In the genomic region with DNA sequence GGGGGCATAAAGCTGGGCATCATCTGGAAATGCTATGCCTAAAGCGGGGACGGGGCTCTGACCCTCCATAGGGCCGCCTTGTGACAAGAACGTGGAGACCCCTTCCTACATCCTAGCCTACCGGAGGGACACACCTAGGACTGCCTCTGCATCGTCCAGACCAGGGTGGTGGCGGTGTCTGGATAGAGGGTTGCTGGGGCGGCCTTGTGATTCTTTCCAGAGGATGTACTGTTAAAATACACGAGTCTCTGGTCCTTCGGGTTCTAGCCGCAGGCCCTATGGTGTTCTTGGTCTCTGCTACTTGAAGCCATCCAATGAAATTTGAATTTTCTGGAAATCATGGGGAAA, we compare ENCODE assay signal across 8 mouse cellular contexts. TPM values are rescaled to one million over a fixed set of nuclear protein-coding genes. Genes with fewer than 3 reads are reported as not detected.
DNase-seq lines count a peak whose midpoint lies in the region; ATAC-seq lines count a peak whose summit lies in the region.

No protein-coding gene starts in this region.

- no peaks in the 10 kb centered on the region for H3K9me3 ChIP-seq in kidney, embryonic 16.5 days (ENCODE audit: low read length)
- H3K9me3 ChIP-seq in embryonic facial prominence, embryonic 10.5 days = no peaks in the 10 kb centered on the region
- H3K9me3 ChIP-seq in hindbrain, embryonic 15.5 days = no peaks in the 10 kb centered on the region
- H3K9me3 ChIP-seq in midbrain, embryonic 15.5 days = no peaks in the 10 kb centered on the region

- peak overlapping the region; percentile 79 for H3K9ac ChIP-seq in kidney, embryonic 16.5 days (replicated peaks; ENCODE audit: low read length)
- no peak overlapping the region for H3K9ac ChIP-seq in hindbrain, embryonic 15.5 days
- H3K9ac ChIP-seq in midbrain, embryonic 15.5 days = no peak overlapping the region

- no peak for ATAC-seq in kidney, embryonic 16.5 days (ENCODE audit: low FRiP score, low TSS enrichment)
- ATAC-seq in hindbrain, embryonic 15.5 days (ENCODE audit: low FRiP score, low read depth) = no peak
- no peak for ATAC-seq in midbrain, embryonic 15.5 days (replicated peaks)

- H3K4me3 ChIP-seq in kidney, embryonic 16.5 days (ENCODE audit: low read length) = peak overlapping the region; percentile 66
- peak overlapping the region; percentile 72 for H3K4me3 ChIP-seq in embryonic facial prominence, embryonic 10.5 days
- H3K4me3 ChIP-seq in hindbrain, embryonic 15.5 days = peak overlapping the region; percentile 54
- H3K4me3 ChIP-seq in midbrain, embryonic 15.5 days = peak overlapping the region; percentile 46

- peaks cover 37% of the 10 kb centered on the region for H3K27me3 ChIP-seq in kidney, embryonic 16.5 days (ENCODE audit: insufficient read depth, low read length)
- H3K27me3 ChIP-seq in embryonic facial prominence, embryonic 10.5 days (replicated peaks; ENCODE audit: low read depth, poor library complexity, severe bottlenecking) = peaks cover 84% of the 10 kb centered on the region
- H3K27me3 ChIP-seq in hindbrain, embryonic 15.5 days = peaks cover 59% of the 10 kb centered on the region
- peaks cover 69% of the 10 kb centered on the region for H3K27me3 ChIP-seq in midbrain, embryonic 15.5 days (replicated peaks)

- DNase-seq in kidney, postnatal 14 days = no peak
- no peak for DNase-seq in embryonic facial prominence, embryonic 10.5 days (ENCODE audit: low spot score)
- no peak for DNase-seq in layer of hippocampus, adult 9-10 months (ENCODE audit: low spot score)
- DNase-seq in cerebellum, adult 8-10 months = no peak
- no peak for DNase-seq in layer of hippocampus, adult 9-11 months

- 0 out of 2 replicates have a peak, but pooled peaks cover 2% of the 10 kb centered on the region for H3K36me3 ChIP-seq in kidney, embryonic 16.5 days (ENCODE audit: insufficient read depth, low read length)
- H3K36me3 ChIP-seq in embryonic facial prominence, embryonic 10.5 days (replicated peaks) = no peaks in the 10 kb centered on the region
- H3K36me3 ChIP-seq in hindbrain, embryonic 15.5 days = no peaks in the 10 kb centered on the region
- H3K36me3 ChIP-seq in midbrain, embryonic 15.5 days (replicated peaks) = no peaks in the 10 kb centered on the region

- H3K27ac ChIP-seq in kidney, embryonic 16.5 days (ENCODE audit: low read length) = peak overlapping the region; percentile 92
- H3K27ac ChIP-seq in embryonic facial prominence, embryonic 10.5 days (replicated peaks) = peak overlapping the region; percentile 48; the same call in 1 of the 2 replicates
- peak overlapping the region; percentile 76; the same call in 1 of the 2 replicates for H3K27ac ChIP-seq in hindbrain, embryonic 15.5 days (replicated peaks)
- no peak overlapping the region for H3K27ac ChIP-seq in midbrain, embryonic 15.5 days

- 9% methylated on average over 11 of the region's 11 CpGs for WGBS in kidney, embryonic 16.5 days
- WGBS in embryonic facial prominence, embryonic 10.5 days = 6% methylated on average over 11 of the region's 11 CpGs
- WGBS in hindbrain, embryonic 15.5 days = 7% methylated on average over 11 of the region's 11 CpGs
- 6% methylated on average over 11 of the region's 11 CpGs for WGBS in midbrain, embryonic 15.5 days

- H3K4me1 ChIP-seq in kidney, embryonic 16.5 days (ENCODE audit: insufficient read depth, low read length) = peaks cover 64% of the 10 kb centered on the region
- H3K4me1 ChIP-seq in embryonic facial prominence, embryonic 10.5 days = peaks cover 59% of the 10 kb centered on the region
- peaks cover 43% of the 10 kb centered on the region for H3K4me1 ChIP-seq in hindbrain, embryonic 15.5 days (replicated peaks)
- H3K4me1 ChIP-seq in midbrain, embryonic 15.5 days = peaks cover 31% of the 10 kb centered on the region

- H3K4me2 ChIP-seq in kidney, embryonic 16.5 days (replicated peaks; ENCODE audit: low read depth, low read length) = peak overlapping the region; percentile 89
- peak overlapping the region; percentile 98 for H3K4me2 ChIP-seq in hindbrain, embryonic 15.5 days
- H3K4me2 ChIP-seq in midbrain, embryonic 15.5 days = peak overlapping the region; percentile 93

RNA-seq across cellular contexts. Expression of a gene that starts 2.9 kb away (rescaled TPM):
- 121 and 130 TPM in 2 replicates for polyA plus RNA-seq in kidney, embryonic 16.5 days (2015; fragmentation: Nextera tagmentation; extraction: Ambion mirVana)
- 30.0 and 33.5 TPM in 2 replicates for polyA plus RNA-seq in embryonic facial prominence, embryonic 10.5 days (2016; fragmentation: Nextera tagmentation; extraction: Ambion mirVana)
- 39.6 and 41.1 TPM in 2 replicates for polyA plus RNA-seq in hindbrain, embryonic 15.5 days (2015; fragmentation: Nextera tagmentation; extraction: Ambion mirVana)
- 24.3 and 33.7 TPM in 2 replicates for polyA plus RNA-seq in midbrain, embryonic 15.5 days (2015; fragmentation: Nextera tagmentation; extraction: Ambion mirVana)
